Mouse (Mus musculus) Patski (cell line): ENCODE measurements around the gene BC049715. TPM values are rescaled to one million over a fixed set of nuclear protein-coding genes. Genes with fewer than 3 reads are reported as not detected.

Experiments used
- ATAC-seq: fragments of 100-300 bp; one replicate; pipeline ENCODE4 v1.8.0; 2021
- CTCF ChIA-PET: fragments of 350-600 bp; sonication (Branson Sonifier 250); formaldehyde crosslinking; loops from one replicate; lab custom pipeline; 2022; ENCODE audit warnings: inconsistent platforms; lab: Charles Lee
- POLR2A ChIA-PET: fragments of 350-600 bp; sonication (Branson Sonifier 250); formaldehyde crosslinking; loops from one replicate; lab custom pipeline; 2022; ENCODE audit warnings: antibody characterized with exemption, inconsistent platforms; lab: Charles Lee
- DNase-seq: peaks from one replicate; pipeline ENCODE4 v3.0.0-alpha.2; 2011; ENCODE audit warnings: low read depth, low spot score
- H3K27me3 ChIP-seq: fragments of 371-371 bp; one replicate; pipeline ENCODE4 v1.5.1; 2021
- CTCF ChIP-seq: fragments of 100-300 bp; IDR thresholded peaks from one replicate; pipeline ENCODE4 v1.5.1; 2021
- in situ Hi-C: fragments of 300-500 bp; cut with MboI; formaldehyde crosslinking; loops from 3 replicates; pipeline ENCODE4 v1.11.1; 2018; ENCODE audit warnings: low pct_unique_long_range_greater_than_20kb, mixed read lengths
- polyA plus RNA-seq: library from polyadenylated mRNA; unstranded; gene quantifications from one replicate; pipeline ENCODE4 v1.2.3, GENCODE M21; 2021

Gene BC049715
- polyA plus RNA-seq, 1 experiment from 2014 or later = 1.1 TPM

GRCm38 (mm10) chr6:136847267-136847666 lies 19.8 kb downstream of the BC049715 start:
- ATAC-seq = no peak
- DNase-seq = no peak
- H3K27me3 ChIP-seq = no peaks in the 10 kb centered on the region
- TF ChIP-seq CTCF = no peak
- in situ Hi-C loops = no loop called here
- ChIA-PET CTCF (interaction anchor here (1.5 kb wide), 1 partner anchor 122 kb away, joined by 6 read pairs; no protein-coding TSS in a partner anchor), POLR2A (no interaction called here)

- no peaks in the 10 kb centered on the region for H3K27me3 ChIP-seq
- ATAC-seq (no peak), DNase-seq (no peak)
- CTCF ChIA-PET = interaction anchor here (1.5 kb wide), 1 partner anchor 122 kb away, joined by 6 read pairs; no protein-coding TSS in a partner anchor
- in situ Hi-C loops = no loop called here
- TF ChIP-seq CTCF = peak; percentile 42
- POLR2A ChIA-PET = no interaction called here
Observed at GRCm38 (mm10) chr6:136847790-136848189, 20.4 kb downstream of the BC049715 start.

GRCm38 (mm10) chr6:136848399-136848798 lies 21.0 kb downstream of the BC049715 start:
- in situ Hi-C loops = no loop called here
- TF ChIP-seq CTCF = no peak
- ATAC-seq (no peak), DNase-seq (no peak)
- POLR2A ChIA-PET = no interaction called here
- no peaks in the 10 kb centered on the region for H3K27me3 ChIP-seq
- CTCF ChIA-PET = no interaction called here

- DNase-seq (no peak), ATAC-seq (no peak)
- CTCF ChIA-PET = interaction anchor here (0.6 kb wide), 1 partner anchor 298 kb away, joined by 4 read pairs; no protein-coding TSS in a partner anchor
- in situ Hi-C loops = no loop called here
- H3K27me3 ChIP-seq = no peaks in the 10 kb centered on the region
- POLR2A ChIA-PET = no interaction called here
- no peak for TF ChIP-seq CTCF
Observed at GRCm38 (mm10) chr6:136848971-136849370, 21.5 kb downstream of the BC049715 start.

- CTCF ChIA-PET = no interaction called here
- no peaks in the 10 kb centered on the region for H3K27me3 ChIP-seq
- no peak for ATAC-seq
- TF ChIP-seq CTCF = no peak
- in situ Hi-C loops = loop anchor here (10.0 kb wide), 1 partner anchor 325 kb away; the partner anchor contains the start of gene Rerg
- POLR2A ChIA-PET = no interaction called here
- no peak for DNase-seq
Observed at GRCm38 (mm10) chr6:136850267-136850666, 22.8 kb downstream of the BC049715 start.

GRCm38 (mm10) chr6:136852348-136852747 lies 24.9 kb downstream of the BC049715 start:
- in situ Hi-C loops = loop anchor here (10.0 kb wide), 1 partner anchor 322 kb away; the partner anchor contains the start of gene Rerg
- TF ChIP-seq CTCF = no peak
- CTCF ChIA-PET = interaction anchor here (1.4 kb wide), 2 partner anchors 10 to 128 kb away, joined by 4 to 8 read pairs; no protein-coding TSS in a partner anchor
- DNase-seq (no peak), ATAC-seq (no peak)
- POLR2A ChIA-PET = no interaction called here
- no peaks in the 10 kb centered on the region for H3K27me3 ChIP-seq

GRCm38 (mm10) chr6:136852762-136853161 lies 25.3 kb downstream of the BC049715 start:
- POLR2A ChIA-PET = interaction anchor here (0.7 to 1.0 kb wide), 2 partner anchors 48 to 49 kb away, joined by 4 read pairs; partner anchors contain the start of gene Hist4h4

GRCm38 (mm10) chr6:136854361-136854781 lies 26.9 kb downstream of the BC049715 start:
- POLR2A ChIA-PET = no interaction called here
- no peak for ATAC-seq
- in situ Hi-C loops = loop anchor here (10.0 kb wide), 1 partner anchor 320 kb away; the partner anchor contains the start of gene Rerg
- no peaks in the 10 kb centered on the region for H3K27me3 ChIP-seq
- no peak for TF ChIP-seq CTCF
- DNase-seq = no peak
- CTCF ChIA-PET = interaction anchor here (1.0 to 1.3 kb wide), 2 partner anchors 9 to 116 kb away, joined by 3 read pairs; no protein-coding TSS in a partner anchor

More at GRCm38 (mm10) chr6:136852762-136853161, 25.3 kb downstream of the BC049715 start:
- no peaks in the 10 kb centered on the region for H3K27me3 ChIP-seq
- CTCF ChIA-PET = interaction anchor here (0.7 to 1.4 kb wide), 4 partner anchors 11 to 128 kb away, joined by 3 to 8 read pairs (median 4); no protein-coding TSS in a partner anchor
- in situ Hi-C loops = loop anchor here (10.0 kb wide), 1 partner anchor 322 kb away; the partner anchor contains the start of gene Rerg
- no peak for TF ChIP-seq CTCF
- DNase-seq (no peak), ATAC-seq (no peak)

- ChIA-PET POLR2A (no interaction called here), CTCF (interaction anchor here (0.8 to 1.5 kb wide), 6 partner anchors 8 to 125 kb away, joined by 3 to 5 read pairs (median 4); no protein-coding TSS in a partner anchor)
- DNase-seq = no peak
- TF ChIP-seq CTCF = no peak
- no peak for ATAC-seq
- in situ Hi-C loops = loop anchor here (10.0 kb wide), 1 partner anchor 320 kb away; the partner anchor contains the start of gene Rerg
- no peaks in the 10 kb centered on the region for H3K27me3 ChIP-seq
Observed at GRCm38 (mm10) chr6:136855183-136855582, 27.8 kb downstream of the BC049715 start.

- TF ChIP-seq CTCF = no peak
- DNase-seq (no peak), ATAC-seq (no peak)
- CTCF ChIA-PET = interaction anchor here (0.8 to 1.7 kb wide), 6 partner anchors 10 to 124 kb away, joined by 3 to 5 read pairs (median 4); no protein-coding TSS in a partner anchor
- POLR2A ChIA-PET = interaction anchor here (0.6 kb wide), 1 partner anchor 111 kb away, joined by 3 read pairs; no protein-coding TSS in a partner anchor
- in situ Hi-C loops = loop anchor here (10.0 kb wide), 1 partner anchor 319 kb away; the partner anchor contains the start of gene Rerg
- H3K27me3 ChIP-seq = no peaks in the 10 kb centered on the region
Observed at GRCm38 (mm10) chr6:136856071-136856636, 28.7 kb downstream of the BC049715 start.
